Mouse (Mus musculus) thymus, postnatal 4 days (tissue): Measurements from ENCODE around the gene Oaz2.
"Not testable (repeated sequence)": the region's sequence is repeated elsewhere in the genome, so short reads cannot be mapped to it uniquely, and the experiment has no call there.

Experiments used
- DNase-seq: peaks from one replicate; pipeline ENCODE4 v3.0.0; 2021

Gene Oaz2

GRCm38 (mm10) chr9:65653741-65654140, 14.1 kb upstream of the Oaz2 start:
- no peak for DNase-seq

- DNase-seq = no peak
Measured at GRCm38 (mm10) chr9:65654700-65655237, 13.0 kb upstream of the Oaz2 start.

DNA sequence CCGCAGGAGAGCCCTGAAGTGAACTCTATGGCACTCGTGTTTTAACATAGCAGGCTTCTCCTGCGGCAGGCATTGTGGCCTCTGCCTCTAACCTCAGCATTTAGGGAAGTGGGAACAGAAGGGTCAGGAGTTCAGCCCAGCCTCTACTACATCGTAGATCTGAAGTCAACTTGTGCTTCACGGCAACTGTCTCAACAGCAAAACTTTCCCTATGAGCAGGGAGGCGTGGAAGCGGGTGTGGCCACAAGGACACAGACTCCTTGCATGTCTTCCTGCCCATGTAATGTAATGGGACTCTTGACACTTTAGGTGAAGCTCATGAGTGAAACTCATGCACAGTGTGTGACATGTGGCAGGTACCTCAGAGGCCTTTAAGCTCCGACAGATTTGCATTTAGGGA, 12.3 kb upstream of the Oaz2 start:
- peak; percentile 46 for DNase-seq

DNA sequence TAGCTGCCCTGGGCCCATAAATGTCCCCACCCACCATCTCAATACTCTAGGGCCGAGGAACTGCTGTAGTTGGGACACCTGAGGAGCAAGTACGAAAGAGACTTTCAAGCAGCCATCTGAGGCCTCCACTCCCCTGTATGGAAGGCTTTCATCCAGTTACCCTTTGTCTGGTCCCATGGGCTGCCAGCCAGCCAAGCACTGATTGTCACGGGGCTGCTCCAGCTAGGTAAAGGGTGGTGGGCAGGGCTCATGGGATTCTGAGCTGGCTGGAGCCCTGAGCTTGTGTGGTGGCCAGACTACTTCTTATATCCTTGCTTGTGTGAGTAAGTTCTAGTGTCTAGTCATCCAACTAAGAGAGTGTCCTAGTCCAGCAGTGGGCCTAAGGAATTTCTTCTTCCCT, 10.6 kb upstream of the Oaz2 start:
- no peak for DNase-seq

DNA sequence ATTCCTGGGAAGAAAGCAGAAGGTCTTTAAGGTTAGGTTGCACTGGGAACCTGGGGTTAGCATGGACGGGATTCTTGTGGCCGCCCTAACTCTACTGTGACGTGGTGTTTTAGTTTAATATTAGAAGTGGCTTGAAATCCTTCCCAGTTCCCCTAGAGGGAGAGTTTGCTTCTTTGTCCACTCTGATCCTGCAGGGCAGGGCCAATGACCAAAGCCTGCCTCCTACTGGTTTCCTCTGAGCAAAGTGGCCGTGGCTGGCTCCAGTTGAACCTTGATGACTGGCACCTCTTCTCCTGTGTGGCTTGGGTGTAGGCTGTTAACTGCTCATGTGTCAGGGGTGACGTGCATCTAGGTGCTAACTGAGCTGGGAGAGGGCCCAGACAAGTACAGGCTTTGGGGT, 6.8 kb upstream of the Oaz2 start:
- no peak for DNase-seq

GRCm38 (mm10) chr9:65661493-65661892, 6.3 kb upstream of the Oaz2 start:
- DNase-seq = no peak

- peak; percentile 82 for DNase-seq
Measured at GRCm38 (mm10) chr9:65664163-65664562, 3.6 kb upstream of the Oaz2 start.

DNA sequence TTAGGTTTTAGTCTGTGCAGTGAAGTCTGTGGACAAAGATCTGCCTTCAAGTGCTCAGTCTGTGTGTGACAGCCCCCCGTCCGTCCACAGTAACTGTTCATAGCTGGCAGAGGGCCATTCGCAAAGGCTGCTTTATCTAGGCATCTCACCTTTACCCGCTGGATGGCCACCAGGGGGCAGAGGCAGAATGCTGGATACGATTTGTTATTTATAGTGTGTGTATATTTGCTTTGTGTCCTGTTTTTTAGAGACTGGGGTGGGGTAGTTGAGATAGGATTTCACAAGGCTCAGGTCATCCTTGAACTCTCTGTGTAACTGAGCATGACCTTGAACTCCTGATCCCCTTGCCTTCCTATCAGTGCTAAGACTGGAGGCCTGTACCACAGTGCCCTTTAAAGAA, 1.8 kb upstream of the Oaz2 start:
- peak; percentile 83 for DNase-seq

GRCm38 (mm10) chr9:65671431-65671931, 3.7 kb downstream of the Oaz2 start:
- DNase-seq = no peak

- no peak for DNase-seq
Measured at GRCm38 (mm10) chr9:65672996-65673395, 5.2 kb downstream of the Oaz2 start.

- DNase-seq = no peak
Measured at GRCm38 (mm10) chr9:65675461-65676357, 7.9 kb downstream of the Oaz2 start.

- DNase-seq = peak; percentile 97
Measured at GRCm38 (mm10) chr9:65676358-65677118, 8.7 kb downstream of the Oaz2 start.

GRCm38 (mm10) chr9:65677119-65677462, 9.3 kb downstream of the Oaz2 start:
- no peak for DNase-seq

DNA sequence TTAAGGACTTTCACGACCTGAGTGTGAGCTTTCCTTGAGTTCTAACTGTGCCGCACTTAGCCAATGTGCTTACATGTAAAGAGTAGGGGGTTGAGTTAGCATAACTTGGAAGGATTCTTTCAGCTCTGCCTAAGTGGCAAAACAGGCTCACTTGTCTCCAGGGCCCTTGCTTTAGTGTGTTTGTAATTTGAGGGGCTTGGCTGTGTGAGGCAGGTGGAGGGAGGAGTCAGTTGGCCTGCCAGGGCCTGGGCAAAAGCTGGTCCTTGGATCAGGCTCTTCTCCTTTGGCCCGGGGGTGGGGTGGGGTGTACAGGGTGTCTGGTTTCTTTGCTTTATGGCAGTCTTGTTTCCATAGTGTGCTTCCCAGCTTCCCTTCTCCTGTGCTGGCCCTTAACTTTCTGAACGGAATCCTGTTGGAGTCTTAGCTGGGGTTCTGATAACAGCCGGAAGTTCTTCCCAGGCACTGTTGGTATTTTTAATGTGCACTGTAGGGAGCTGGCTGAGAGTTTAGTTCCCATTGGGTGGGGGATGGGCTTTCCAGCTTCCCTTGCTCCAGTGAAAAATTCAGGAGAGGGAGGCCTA, 11.5 kb downstream of the Oaz2 start:
- DNase-seq = no peak

DNA sequence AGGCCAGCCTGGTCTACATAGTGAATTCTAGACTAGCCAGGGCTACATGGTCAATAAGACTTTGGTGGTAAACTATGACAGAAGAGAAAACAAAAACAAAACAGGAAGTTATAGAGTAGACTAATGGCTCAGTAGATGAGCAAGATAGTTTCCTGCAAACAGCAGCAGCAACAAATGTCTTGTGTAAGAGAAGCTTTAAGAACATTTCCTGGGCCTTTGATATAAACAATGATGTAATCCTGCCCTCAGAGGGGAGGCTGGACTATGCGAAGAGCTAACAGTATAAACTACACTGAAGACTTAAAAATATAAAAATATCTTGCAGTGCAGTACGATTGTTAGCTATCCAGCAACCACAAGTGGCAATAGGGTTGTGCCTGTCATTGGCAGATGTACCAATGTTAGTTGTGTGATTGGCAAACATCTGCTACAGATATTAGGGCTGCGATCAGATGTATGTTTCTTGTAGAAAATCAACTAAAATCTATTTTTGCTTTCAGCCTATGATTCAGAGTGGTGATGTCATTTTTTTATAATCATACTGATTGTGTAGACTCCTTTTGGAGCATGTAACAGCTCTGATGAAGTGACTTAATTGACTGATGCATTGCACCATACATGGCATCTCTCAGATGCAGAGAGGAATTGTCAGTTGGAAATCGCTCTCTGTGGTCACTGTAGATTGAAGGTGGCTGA, 13.3 kb downstream of the Oaz2 start:
- no peak for DNase-seq

- DNase-seq = no peak
Measured at GRCm38 (mm10) chr9:65681634-65681940, 13.8 kb downstream of the Oaz2 start.

DNA sequence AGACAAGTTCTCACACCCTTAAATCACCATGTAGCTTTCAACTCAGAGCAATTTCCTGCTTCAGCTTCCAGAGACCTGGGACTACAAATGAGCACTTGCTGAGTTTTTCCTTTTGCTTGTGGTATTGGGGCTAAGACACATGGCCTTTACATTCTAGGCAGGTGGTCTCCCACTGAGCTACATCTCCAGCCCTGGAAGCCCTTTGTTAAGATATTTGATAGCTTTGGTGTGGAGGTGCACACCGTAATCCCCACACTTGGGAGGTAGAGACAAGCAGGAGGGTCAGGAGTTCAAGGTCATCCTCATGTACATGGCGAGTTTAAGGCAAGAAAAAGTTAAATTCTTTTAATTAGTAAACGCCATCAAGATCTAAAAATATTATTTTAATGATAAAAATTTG, 14.4 kb downstream of the Oaz2 start:
- DNase-seq = no peak

DNA sequence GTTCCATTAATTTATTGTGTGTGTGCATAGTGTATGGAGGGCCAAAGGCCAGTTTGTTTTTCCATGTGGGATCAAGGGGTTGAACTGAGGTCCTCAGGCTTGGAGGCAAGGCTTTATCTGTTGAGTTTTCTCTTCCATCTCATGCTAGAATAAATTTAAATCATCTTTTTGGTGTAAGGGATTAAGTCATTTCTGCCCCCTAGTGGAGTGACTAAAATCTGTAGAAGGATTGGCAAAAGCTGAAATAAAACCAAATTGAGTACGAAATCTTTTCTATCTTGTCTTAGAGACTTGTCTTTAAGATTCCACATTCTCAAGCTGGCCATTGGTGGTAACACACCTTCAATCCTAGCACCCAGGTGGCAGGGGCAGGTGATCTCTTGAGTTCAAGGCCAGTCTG, 15.2 kb downstream of the Oaz2 start:
- no peak for DNase-seq

GRCm38 (mm10) chr9:65684704-65685103, 16.9 kb downstream of the Oaz2 start:
- DNase-seq = no peak

DNA sequence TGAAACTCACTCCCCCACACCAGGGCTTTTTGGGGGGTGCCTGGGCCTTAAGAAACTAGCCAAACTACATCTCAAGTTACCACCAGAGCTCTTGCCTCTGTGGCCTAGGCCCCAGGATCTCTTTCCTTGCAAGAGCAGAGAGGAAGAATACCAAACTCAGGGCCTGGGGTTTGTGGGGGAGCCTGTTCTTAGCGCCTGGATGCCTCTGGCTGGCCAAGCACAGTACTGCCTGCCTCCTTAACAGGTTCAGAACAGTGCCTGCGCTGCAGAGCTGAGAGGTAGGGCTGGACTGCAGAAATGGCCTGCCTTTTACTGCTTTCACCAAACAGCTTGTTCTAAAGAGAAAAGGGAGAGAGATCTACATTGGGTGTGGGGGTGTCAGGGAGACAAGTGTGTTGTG, 22.1 kb downstream of the Oaz2 start:
- not testable (repeated sequence) for DNase-seq

GRCm38 (mm10) chr9:65692466-65692865, 24.7 kb downstream of the Oaz2 start:
- no peak for DNase-seq

- DNase-seq = no peak
Measured at GRCm38 (mm10) chr9:65692959-65693603, 25.3 kb downstream of the Oaz2 start.
